Mouse (Mus musculus) bone marrow, adult 2 months (tissue): ENCODE data around the gene Lrr1. TPM values are rescaled to one million over a fixed set of nuclear protein-coding genes. Genes with fewer than 3 reads are reported as not detected.

Experiments
- H3K27ac ChIP-seq: fragments of 200-500 bp; 2 replicates; pipeline ENCODE4 v1.5.1; 2012; ENCODE audit warnings: low read depth, mild to moderate bottlenecking, control low read depth, inconsistent platforms, low read length; ENCODE audit not compliant: control insufficient read depth, poor library complexity, insufficient read depth
- H3K4me1 ChIP-seq: fragments of 200-500 bp; 2 replicates; pipeline ENCODE4 v1.6.1; 2011; ENCODE audit warnings: low read length; ENCODE audit not compliant: control insufficient read depth, insufficient read depth
- H3K4me3 ChIP-seq: fragments of 200-500 bp; replicated peaks from 2 replicates; pipeline ENCODE3; 2011; ENCODE audit warnings: mild to moderate bottlenecking, low read depth, low read length, control low read depth; ENCODE audit not compliant: control insufficient read depth
- CTCF ChIP-seq: fragments of 200-500 bp; IDR thresholded peaks from 2 replicates; pipeline ENCODE4 v1.5.1; 2011; ENCODE audit warnings: low read length, control low read depth; ENCODE audit not compliant: control insufficient read depth, insufficient read depth
- POLR2A ChIP-seq: fragments of 200-500 bp; IDR thresholded peaks from 2 replicates; pipeline ENCODE4 v1.6.1; 2011; ENCODE audit warnings: low read depth, mild to moderate bottlenecking, control low read depth, low read length, borderline replicate concordance; ENCODE audit not compliant: control insufficient read depth
- WGBS: fragments of 180-500 bp; shearing (Covaris S2); methylation state at CpG from one replicate; pipeline ENCODE4 v1.1.7; 2018; 5-methylcytosine and 5-hydroxymethylcytosine counted together
- polyA plus RNA-seq: library from polyadenylated mRNA; stranded (reverse); fragments of >200 nt; gene quantifications from 2 replicates; pipeline ENCODE4 v1.2.4, GENCODE M21; 2011; ENCODE audit warnings: low replicate concordance; ENCODE audit not compliant: missing spikeins, insufficient read depth, insufficient read length

Lrr1 gene
- polyA plus RNA-seq, 1 experiment: 14.2 TPM

GRCm38 (mm10) chr12:69184342-69185295 lies 16.0 kb downstream of the Lrr1 start:
- TF ChIP-seq POLR2A (no peak; the same call in 1 of the 2 replicates), CTCF (no peak)
- Histone ChIP-seq H3K4me1 (peaks cover 1% of the 10 kb centered on the region; the same call in 1 of the 2 replicates), H3K27ac (peak overlapping the region; percentile 97), H3K4me3 (peak overlapping the region; percentile 91)
- under 1% methylated on average over 86 of the region's 86 CpGs for WGBS

DNA sequence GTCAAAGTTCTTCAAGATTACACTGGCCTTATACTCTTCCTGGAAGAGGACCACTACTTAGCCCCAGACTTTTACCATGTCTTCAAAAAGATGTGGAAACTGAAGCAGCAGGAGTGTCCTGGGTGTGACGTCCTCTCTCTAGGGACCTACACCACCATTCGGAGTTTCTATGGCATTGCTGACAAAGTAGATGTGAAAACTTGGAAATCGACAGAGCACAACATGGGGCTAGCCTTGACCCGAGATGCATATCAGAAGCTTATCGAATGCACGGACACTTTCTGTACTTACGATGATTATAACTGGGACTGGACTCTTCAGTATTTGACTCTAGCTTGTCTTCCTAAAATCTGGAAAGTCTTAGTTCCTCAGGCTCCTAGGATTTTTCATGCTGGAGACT lies 16.8 kb downstream of the Lrr1 start:
- no peak overlapping the region for H3K27ac ChIP-seq
- peaks cover 1% of the 10 kb centered on the region; the same call in 1 of the 2 replicates for H3K4me1 ChIP-seq
- TF ChIP-seq CTCF: no peak
- no peak for TF ChIP-seq POLR2A
- H3K4me3 ChIP-seq: peak overlapping the region; percentile 91
- 56% methylated on average over 7 of the region's 7 CpGs for WGBS

DNA sequence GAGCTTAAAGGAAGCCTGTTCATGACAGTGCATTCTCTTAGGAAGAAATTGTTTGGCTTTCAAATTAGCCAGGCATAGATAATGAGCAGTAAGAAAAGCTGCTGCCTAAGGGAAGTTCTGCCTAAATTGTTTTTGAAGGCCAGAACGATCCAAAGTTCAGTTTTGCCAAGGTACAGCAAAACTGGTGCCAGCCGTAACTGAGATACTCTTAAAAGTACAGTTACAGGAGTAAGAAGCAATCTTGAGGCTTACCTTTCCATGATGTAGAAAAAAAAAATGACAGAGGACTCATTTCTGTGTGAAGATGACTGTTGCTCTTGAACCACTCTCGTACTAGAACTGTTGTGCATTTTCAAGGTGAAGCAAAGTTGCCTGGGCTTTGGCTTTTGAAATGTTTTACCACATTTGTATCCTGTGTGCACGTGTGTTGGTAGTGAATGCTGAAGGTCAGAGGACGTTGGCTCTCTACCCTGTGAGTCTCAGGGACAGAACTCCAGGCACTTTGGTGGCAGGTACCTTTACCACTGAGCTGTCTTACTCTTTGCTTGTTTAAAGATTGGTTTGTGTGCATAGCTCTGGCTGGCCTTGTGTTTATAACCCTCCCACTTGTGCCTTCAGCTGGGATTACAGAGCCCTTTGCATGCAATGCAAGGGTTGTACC lies 18.3 kb downstream of the Lrr1 start:
- H3K4me3 ChIP-seq: no peak overlapping the region
- TF ChIP-seq CTCF: no peak
- peaks cover 1% of the 10 kb centered on the region; the same call in 1 of the 2 replicates for H3K4me1 ChIP-seq
- H3K27ac ChIP-seq: no peak overlapping the region
- WGBS: 45% methylated on average over 5 of the region's 5 CpGs

- TF ChIP-seq CTCF (no peak), POLR2A (no peak)
- WGBS: 90% methylated on average over 9 of the region's 9 CpGs
- Histone ChIP-seq H3K27ac (no peak overlapping the region), H3K4me3 (no peak overlapping the region), H3K4me1 (peaks cover 1% of the 10 kb centered on the region; the same call in 1 of the 2 replicates)
These were observed 21.5 kb downstream of the Lrr1 start for GRCm38 (mm10) chr12:69190074-69190473.

DNA sequence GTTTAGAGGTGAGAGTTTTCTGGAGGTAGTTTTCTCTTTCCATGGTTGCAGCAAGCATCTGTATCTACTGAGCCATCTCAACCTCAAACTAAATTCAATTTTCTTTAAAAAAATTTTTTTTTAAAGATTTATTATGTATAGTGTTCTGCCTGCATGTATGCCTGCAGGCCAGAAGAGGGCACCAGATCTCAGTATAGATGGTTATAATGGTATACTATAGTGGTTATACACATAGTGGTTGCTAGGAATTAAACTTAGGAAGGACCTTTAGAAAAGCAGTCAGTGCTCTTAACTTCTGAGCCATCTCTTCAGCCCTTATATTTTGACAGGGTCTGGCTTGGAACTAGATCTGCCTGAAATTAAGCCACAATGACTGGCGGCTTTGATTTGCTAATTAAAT lies 21.9 kb downstream of the Lrr1 start:
- Histone ChIP-seq H3K27ac (no peak overlapping the region), H3K4me3 (no peak overlapping the region), H3K4me1 (no peaks in the 10 kb centered on the region)
- 97% methylated on average over 1 of the region's 1 CpGs for WGBS
- TF ChIP-seq POLR2A (no peak), CTCF (no peak)

- WGBS: 72% methylated on average over 5 of the region's 5 CpGs
- H3K4me1 ChIP-seq: no peaks in the 10 kb centered on the region
- no peak overlapping the region for H3K4me3 ChIP-seq
- TF ChIP-seq CTCF (no peak), POLR2A (no peak)
- no peak overlapping the region for H3K27ac ChIP-seq
These were observed 22.8 kb downstream of the Lrr1 start for GRCm38 (mm10) chr12:69191396-69191795.

DNA sequence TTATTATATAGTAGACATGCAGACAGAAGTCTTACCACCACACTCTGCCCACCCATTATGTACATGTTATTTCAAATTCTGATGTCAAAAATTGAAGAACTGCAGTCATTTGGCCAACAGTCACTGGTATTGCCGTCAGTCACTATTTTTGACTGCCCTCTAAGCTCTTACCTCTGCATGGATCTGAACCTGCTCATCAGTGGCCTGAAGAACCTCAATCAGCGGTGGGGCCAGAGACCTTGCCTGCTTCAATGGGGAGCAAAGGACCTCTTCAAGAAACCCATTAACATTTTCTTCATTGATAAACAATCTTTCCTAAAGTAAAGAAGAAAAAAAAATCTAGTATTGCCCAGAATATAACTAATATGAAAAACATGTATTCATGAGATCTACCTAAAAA lies 24.0 kb downstream of the Lrr1 start:
- Histone ChIP-seq H3K4me3 (no peak overlapping the region), H3K4me1 (no peaks in the 10 kb centered on the region), H3K27ac (no peak overlapping the region)
- 90% methylated on average over 2 of the region's 2 CpGs for WGBS
- TF ChIP-seq POLR2A: no peak
- no peak for TF ChIP-seq CTCF
